Mouse (Mus musculus) heart, postnatal 0 days (tissue): ENCODE results near the gene Nfatc2ip.

Experiments
- CTCF ChIP-seq: IDR thresholded peaks from 2 replicates; pipeline ENCODE4 v1.5.1; 2016; ENCODE audit warnings: antibody characterized with exemption, control low read depth, low read depth
- EP300 ChIP-seq: IDR thresholded peaks from 2 replicates; pipeline ENCODE4 v1.6.1; 2016; ENCODE audit warnings: antibody characterized with exemption, low read depth

- no peak for TF ChIP-seq CTCF
- no peak for TF ChIP-seq EP300
Measured at GRCm38 (mm10) chr7:126363038-126363437, 33.5 kb downstream of the Nfatc2ip start.
